Mouse (Mus musculus): ENCODE results near the gene Eif3c. TPM values are rescaled to one million over a fixed set of nuclear protein-coding genes. Genes with fewer than 3 reads are reported as not detected.

Eif3c gene
- polyA plus RNA-seq, 1 experiment from 2014 or later: 177 TPM

GRCm38 (mm10) chr7:126536466-126536865 lies 29.7 kb downstream of the Eif3c start:
- no peaks in the 10 kb centered on the region for H3K36me3 ChIP-seq (ENCODE audit: control insufficient read depth, insufficient read depth, low read length)
- 49% methylated on average over 9 of the region's 9 CpGs for WGBS
- H3K9ac ChIP-seq (ENCODE audit: low read depth, low read length): no peak overlapping the region; the same call in 1 of the 2 replicates
- no peak overlapping the region for H3K27ac ChIP-seq (ENCODE audit: low read length)
- peaks cover 5% of the 10 kb centered on the region for H3K4me1 ChIP-seq (ENCODE audit: control insufficient read depth, insufficient read depth, low read length)
- ATAC-seq: no peak
- peak overlapping the region; percentile 45 for H3K4me3 ChIP-seq (ENCODE audit: low read depth, low read length)
- H3K4me2 ChIP-seq (ENCODE audit: low read length): peak overlapping the region; percentile 94
- peaks cover 6% of the 10 kb centered on the region for H3K27me3 ChIP-seq (ENCODE audit: control insufficient read depth, insufficient read depth, low read depth, low read length)
- no peaks in the 10 kb centered on the region for H3K9me3 ChIP-seq (replicated peaks; ENCODE audit: control insufficient read depth, low read length, poor library complexity, severe bottlenecking)

GRCm38 (mm10) chr7:126535766-126536165 lies 30.4 kb downstream of the Eif3c start:
- peaks cover 5% of the 10 kb centered on the region for H3K4me1 ChIP-seq (ENCODE audit: control insufficient read depth, insufficient read depth, low read length)
- no peaks in the 10 kb centered on the region for H3K9me3 ChIP-seq (replicated peaks; ENCODE audit: control insufficient read depth, low read length, poor library complexity, severe bottlenecking)

GRCm38 (mm10) chr7:126533434-126533833 lies 32.8 kb downstream of the Eif3c start:
- Histone ChIP-seq H3K27ac (ENCODE audit: low read length) (no peak overlapping the region), H3K4me1 (ENCODE audit: control insufficient read depth, insufficient read depth, low read length) (peaks cover 5% of the 10 kb centered on the region), H3K4me3 (ENCODE audit: low read depth, low read length) (no peak overlapping the region), H3K36me3 (ENCODE audit: control insufficient read depth, insufficient read depth, low read length) (no peaks in the 10 kb centered on the region), H3K4me2 (ENCODE audit: low read length) (no peak overlapping the region), H3K9me3 (replicated peaks; ENCODE audit: control insufficient read depth, low read length, poor library complexity, severe bottlenecking) (no peaks in the 10 kb centered on the region), H3K27me3 (ENCODE audit: control insufficient read depth, insufficient read depth, low read depth, low read length) (peaks cover 6% of the 10 kb centered on the region), H3K9ac (ENCODE audit: low read depth, low read length) (no peak overlapping the region)
- 89% methylated on average over 1 of the region's 1 CpGs for WGBS
- ATAC-seq: no peak

More at GRCm38 (mm10) chr7:126535766-126536165, 30.4 kb downstream of the Eif3c start:
- H3K36me3 ChIP-seq (ENCODE audit: control insufficient read depth, insufficient read depth, low read length): no peaks in the 10 kb centered on the region
- H3K27ac ChIP-seq (ENCODE audit: low read length): no peak overlapping the region
- H3K9ac ChIP-seq (ENCODE audit: low read depth, low read length): peak overlapping the region; percentile 73
- WGBS: 2% methylated on average over 28 of the region's 28 CpGs
- H3K4me2 ChIP-seq (ENCODE audit: low read length): peak overlapping the region; percentile 94
- H3K4me3 ChIP-seq (ENCODE audit: low read depth, low read length): peak overlapping the region; percentile 45
- peaks cover 6% of the 10 kb centered on the region for H3K27me3 ChIP-seq (ENCODE audit: control insufficient read depth, insufficient read depth, low read depth, low read length)
- no peak for ATAC-seq

- H3K4me1 ChIP-seq (ENCODE audit: control insufficient read depth, insufficient read depth, low read length): peaks cover 4% of the 10 kb centered on the region
- 0% methylated on average over 1 of the region's 1 CpGs for WGBS
- H3K9me3 ChIP-seq (replicated peaks; ENCODE audit: control insufficient read depth, low read length, poor library complexity, severe bottlenecking): no peaks in the 10 kb centered on the region
- no peaks in the 10 kb centered on the region for H3K27me3 ChIP-seq (ENCODE audit: control insufficient read depth, insufficient read depth, low read depth, low read length)
- peak overlapping the region; percentile 72 for H3K27ac ChIP-seq (ENCODE audit: low read length)
- H3K4me2 ChIP-seq (ENCODE audit: low read length): peak overlapping the region; percentile 20
- ATAC-seq: peak; percentile 51; the same call in 1 of the 2 replicates
- peak overlapping the region; percentile 62 for H3K9ac ChIP-seq (ENCODE audit: low read depth, low read length)
- no peaks in the 10 kb centered on the region for H3K36me3 ChIP-seq (ENCODE audit: control insufficient read depth, insufficient read depth, low read length)
- H3K4me3 ChIP-seq (ENCODE audit: low read depth, low read length): no peak overlapping the region
Observed at GRCm38 (mm10) chr7:126528166-126528577, 38.0 kb downstream of the Eif3c start.

- 90% methylated on average over 3 of the region's 3 CpGs for WGBS
- no peak for ATAC-seq
- no peak overlapping the region for H3K4me3 ChIP-seq (ENCODE audit: low read depth, low read length)
- H3K27me3 ChIP-seq (ENCODE audit: control insufficient read depth, insufficient read depth, low read depth, low read length): no peaks in the 10 kb centered on the region; the same call in 1 of the 2 replicates
- no peak overlapping the region for H3K27ac ChIP-seq (ENCODE audit: low read length)
- no peaks in the 10 kb centered on the region for H3K36me3 ChIP-seq (ENCODE audit: control insufficient read depth, insufficient read depth, low read length)
- H3K9ac ChIP-seq (ENCODE audit: low read depth, low read length): no peak overlapping the region
- no peak overlapping the region for H3K4me2 ChIP-seq (ENCODE audit: low read length)
- H3K4me1 ChIP-seq (ENCODE audit: control insufficient read depth, insufficient read depth, low read length): peaks cover 4% of the 10 kb centered on the region
- no peaks in the 10 kb centered on the region for H3K9me3 ChIP-seq (replicated peaks; ENCODE audit: control insufficient read depth, low read length, poor library complexity, severe bottlenecking)
Observed at GRCm38 (mm10) chr7:126523316-126523715, 42.9 kb downstream of the Eif3c start.

- 79% methylated on average over 2 of the region's 2 CpGs for WGBS
Observed at GRCm38 (mm10) chr7:126519513-126519912, 46.7 kb downstream of the Eif3c start.

GRCm38 (mm10) chr7:126518261-126518941 lies 47.8 kb downstream of the Eif3c start:
- H3K4me2 ChIP-seq (ENCODE audit: low read length): no peak overlapping the region
- H3K9me3 ChIP-seq (replicated peaks; ENCODE audit: control insufficient read depth, low read length, poor library complexity, severe bottlenecking): no peaks in the 10 kb centered on the region
- no peaks in the 10 kb centered on the region; the same call in 1 of the 2 replicates for H3K27me3 ChIP-seq (ENCODE audit: control insufficient read depth, insufficient read depth, low read depth, low read length)
- H3K9ac ChIP-seq (ENCODE audit: low read depth, low read length): no peak overlapping the region
- ATAC-seq: no peak
- no peak overlapping the region for H3K27ac ChIP-seq (ENCODE audit: low read length)
- WGBS: 81% methylated on average over 5 of the region's 5 CpGs
- no peak overlapping the region for H3K4me3 ChIP-seq (ENCODE audit: low read depth, low read length)
- H3K36me3 ChIP-seq (ENCODE audit: control insufficient read depth, insufficient read depth, low read length): no peaks in the 10 kb centered on the region
- H3K4me1 ChIP-seq (ENCODE audit: control insufficient read depth, insufficient read depth, low read length): no peaks in the 10 kb centered on the region

More at GRCm38 (mm10) chr7:126519513-126519912, 46.7 kb downstream of the Eif3c start:
- Histone ChIP-seq H3K4me1 (ENCODE audit: control insufficient read depth, insufficient read depth, low read length) (no peaks in the 10 kb centered on the region), H3K36me3 (ENCODE audit: control insufficient read depth, insufficient read depth, low read length) (no peaks in the 10 kb centered on the region), H3K9me3 (replicated peaks; ENCODE audit: control insufficient read depth, low read length, poor library complexity, severe bottlenecking) (no peaks in the 10 kb centered on the region), H3K9ac (ENCODE audit: low read depth, low read length) (no peak overlapping the region), H3K27me3 (ENCODE audit: control insufficient read depth, insufficient read depth, low read depth, low read length) (no peaks in the 10 kb centered on the region; the same call in 1 of the 2 replicates), H3K27ac (ENCODE audit: low read length) (no peak overlapping the region), H3K4me3 (ENCODE audit: low read depth, low read length) (no peak overlapping the region), H3K4me2 (ENCODE audit: low read length) (no peak overlapping the region)
- no peak for ATAC-seq

- 87% methylated on average over 3 of the region's 3 CpGs for WGBS
- Histone ChIP-seq H3K4me1 (ENCODE audit: control insufficient read depth, insufficient read depth, low read length) (no peaks in the 10 kb centered on the region), H3K27ac (ENCODE audit: low read length) (no peak overlapping the region), H3K9me3 (replicated peaks; ENCODE audit: control insufficient read depth, low read length, poor library complexity, severe bottlenecking) (no peaks in the 10 kb centered on the region), H3K4me3 (ENCODE audit: low read depth, low read length) (no peak overlapping the region), H3K36me3 (ENCODE audit: control insufficient read depth, insufficient read depth, low read length) (no peaks in the 10 kb centered on the region), H3K9ac (ENCODE audit: low read depth, low read length) (no peak overlapping the region), H3K4me2 (ENCODE audit: low read length) (no peak overlapping the region), H3K27me3 (ENCODE audit: control insufficient read depth, insufficient read depth, low read depth, low read length) (no peaks in the 10 kb centered on the region)
- ATAC-seq: no peak
Observed at GRCm38 (mm10) chr7:126511287-126511686, 54.9 kb downstream of the Eif3c start.

- H3K27ac ChIP-seq (ENCODE audit: low read length): no peak overlapping the region
- H3K36me3 ChIP-seq (ENCODE audit: control insufficient read depth, insufficient read depth, low read length): no peaks in the 10 kb centered on the region
- no peak overlapping the region for H3K9ac ChIP-seq (ENCODE audit: low read depth, low read length)
- no peaks in the 10 kb centered on the region for H3K27me3 ChIP-seq (ENCODE audit: control insufficient read depth, insufficient read depth, low read depth, low read length)
- no peak overlapping the region for H3K4me3 ChIP-seq (ENCODE audit: low read depth, low read length)
- H3K9me3 ChIP-seq (replicated peaks; ENCODE audit: control insufficient read depth, low read length, poor library complexity, severe bottlenecking): no peaks in the 10 kb centered on the region
- peaks cover 6% of the 10 kb centered on the region; the same call in 1 of the 2 replicates for H3K4me1 ChIP-seq (ENCODE audit: control insufficient read depth, insufficient read depth, low read length)
- ATAC-seq: no peak
- WGBS: 89% methylated on average over 8 of the region's 8 CpGs
- no peak overlapping the region for H3K4me2 ChIP-seq (ENCODE audit: low read length)
Observed at GRCm38 (mm10) chr7:126507126-126507778, 59.0 kb downstream of the Eif3c start.
